Mouse (Mus musculus) T-helper 2 cell (primary cell): ENCODE measurements at regions not wholly inside any gene's neighbourhood (a gene's known extent, or its start where the extent isn't known, plus 50 kb on each side); places are given as distances from the start of the nearest gene placed in this dataset.

Experiments
- in situ Hi-C: fragments of 300-600 bp; cut with MboI, MseI; formaldehyde crosslinking; loops from one replicate; pipeline ENCODE4 v1.15.1; 2025; ENCODE audit warnings: high pct_unique_total_duplicates

DNA sequence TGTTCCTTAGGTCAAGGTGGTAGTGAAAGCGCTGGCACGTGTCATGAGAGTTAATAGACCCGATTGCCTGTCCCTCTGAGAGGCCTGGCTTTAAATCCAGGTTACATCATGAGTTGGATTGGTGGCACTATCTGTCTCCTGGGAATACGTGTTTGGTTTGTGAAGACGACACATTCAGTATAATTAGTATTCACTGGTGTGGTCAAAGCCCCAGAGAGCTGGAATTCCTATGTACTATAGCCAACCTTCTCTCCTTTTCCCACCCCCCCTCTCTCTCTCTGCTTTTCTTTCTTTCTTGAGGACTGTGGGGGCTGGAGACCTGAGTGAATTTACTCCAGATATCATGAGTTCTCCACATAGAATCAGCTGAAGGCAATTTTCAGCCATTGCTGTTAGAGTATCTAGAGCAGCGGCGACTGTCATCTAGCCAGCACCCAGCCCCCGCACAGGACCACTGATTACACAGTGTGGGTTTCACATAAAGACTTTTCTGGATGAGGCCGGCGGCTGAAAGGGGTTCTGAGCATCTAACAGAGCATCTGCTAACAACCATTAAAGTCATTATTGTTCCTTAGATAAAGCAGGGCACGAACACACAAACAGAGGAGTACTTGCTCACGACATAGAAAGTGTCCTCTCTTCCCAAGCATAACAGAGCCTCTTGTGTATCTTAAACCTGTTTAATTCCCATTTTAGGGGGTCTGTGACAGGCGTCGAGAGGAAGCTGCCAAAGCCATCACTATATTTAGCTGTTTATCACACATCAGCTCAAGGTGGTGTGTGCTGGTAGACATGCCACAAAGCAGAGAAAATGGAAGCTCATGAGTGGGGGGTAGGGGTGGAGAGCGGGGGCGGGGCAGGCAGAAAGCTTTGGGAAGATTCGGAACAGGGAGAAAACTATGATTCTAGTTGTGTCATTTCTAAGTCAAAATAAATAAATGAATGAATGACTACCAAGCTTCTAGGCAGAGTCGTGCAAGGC is 272.9 kb upstream of the Atp11b start:
- in situ Hi-C loops = loop anchor here (10.0 to 25.0 kb wide), 2 partner anchors 826 to 1644 kb away; partner anchors contain the start of genes Ccdc39 and Sox2

- in situ Hi-C loops = loop anchor here (10.0 to 25.0 kb wide), 2 partner anchors 827 to 1645 kb away; partner anchors contain the start of genes Ccdc39 and Sox2
Observed at GRCm38 (mm10) chr3:35481841-35482240, 272.1 kb upstream of the Atp11b start.

DNA sequence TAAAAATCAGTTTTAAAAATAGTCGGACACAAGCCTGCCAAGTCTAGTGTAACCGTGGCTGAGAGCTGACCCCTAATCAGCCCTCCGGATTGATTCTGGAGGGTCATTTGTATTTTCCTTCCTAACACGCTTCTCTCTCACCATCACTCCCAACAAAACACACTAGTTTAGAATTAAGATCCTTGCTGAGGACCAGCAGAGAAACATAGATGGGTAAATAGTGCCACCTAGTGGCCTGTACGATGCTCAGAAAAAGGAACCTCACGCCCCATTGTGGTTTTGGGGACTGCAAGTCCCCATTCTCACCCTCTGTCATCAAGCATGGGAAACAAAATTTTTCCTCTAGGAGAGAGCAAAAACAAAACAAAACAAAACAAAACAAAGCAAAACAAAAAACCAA is 271.6 kb upstream of the Atp11b start:
- in situ Hi-C loops = loop anchor here (10.0 to 25.0 kb wide), 2 partner anchors 827 to 1645 kb away; partner anchors contain the start of genes Ccdc39 and Sox2

DNA sequence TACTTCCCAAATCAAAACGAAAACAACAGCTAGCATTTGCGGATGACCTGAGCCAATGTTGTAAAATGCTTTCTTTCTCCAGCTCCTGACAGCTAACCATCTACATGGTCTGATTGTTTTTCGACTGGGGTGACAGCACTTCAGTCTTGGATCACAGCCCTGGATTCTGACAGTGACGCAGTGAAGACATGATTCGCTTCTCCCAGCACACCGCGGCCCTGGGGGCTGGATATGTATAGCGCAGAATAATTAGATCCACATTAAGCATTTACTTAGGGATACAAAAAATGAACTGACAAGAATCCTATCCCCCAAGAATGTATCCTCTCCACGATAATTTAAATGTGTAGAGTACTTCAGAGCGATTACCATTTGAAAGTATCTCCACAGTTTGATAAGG is 271.1 kb upstream of the Atp11b start:
- in situ Hi-C loops = loop anchor here (10.0 to 25.0 kb wide), 2 partner anchors 828 to 1645 kb away; partner anchors contain the start of genes Ccdc39 and Sox2

GRCm38 (mm10) chr3:35496027-35496824 is 257.7 kb upstream of the Atp11b start:
- in situ Hi-C loops = loop anchor here (25.0 kb wide), 1 partner anchor 1659 kb away; the partner anchor contains the start of gene Ccdc39

GRCm38 (mm10) chr3:35510314-35510713 is 243.6 kb upstream of the Atp11b start:
- in situ Hi-C loops = no loop called here

- in situ Hi-C loops = no loop called here
Observed at GRCm38 (mm10) chr3:35516517-35516916, 237.4 kb upstream of the Atp11b start.

DNA sequence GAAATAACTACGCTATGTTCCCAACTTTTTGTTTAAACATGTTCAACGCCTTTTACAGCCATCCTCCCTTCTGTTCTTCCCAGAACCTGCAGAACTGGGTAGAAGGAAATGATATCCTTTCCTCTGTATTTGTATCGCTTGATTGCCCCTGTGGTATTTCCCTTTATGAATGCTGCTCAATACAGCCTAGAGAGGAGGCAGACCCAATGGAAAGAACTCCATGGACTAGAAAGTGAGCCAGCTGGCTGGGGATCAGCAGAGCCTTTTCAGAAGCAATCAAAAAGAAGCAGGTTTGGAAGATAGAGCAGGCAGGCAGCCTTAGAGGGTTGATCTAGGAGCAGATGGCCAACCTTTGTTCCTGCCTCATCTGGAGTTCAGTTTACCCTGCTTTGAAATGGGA is 233.8 kb upstream of the Atp11b start:
- in situ Hi-C loops = no loop called here

DNA sequence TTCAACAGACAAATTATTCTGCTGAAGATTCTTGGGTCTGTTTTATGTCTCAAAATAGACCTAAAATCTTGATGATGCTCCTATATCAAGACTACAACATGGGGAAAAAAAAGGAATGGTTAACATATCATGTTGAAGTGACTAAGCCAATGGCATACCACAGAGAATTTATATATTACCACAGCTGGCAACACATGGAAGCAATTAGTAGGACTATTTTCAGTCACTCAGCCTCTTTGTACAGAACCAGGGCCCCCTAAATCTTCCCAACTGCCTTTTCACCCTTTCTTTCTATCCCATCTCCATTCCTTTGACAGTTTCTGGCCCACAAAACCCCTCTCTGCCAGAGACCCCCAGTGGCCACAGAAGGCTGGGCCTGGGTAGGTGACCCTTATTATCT is 206.2 kb upstream of the Atp11b start:
- in situ Hi-C loops = no loop called here

DNA sequence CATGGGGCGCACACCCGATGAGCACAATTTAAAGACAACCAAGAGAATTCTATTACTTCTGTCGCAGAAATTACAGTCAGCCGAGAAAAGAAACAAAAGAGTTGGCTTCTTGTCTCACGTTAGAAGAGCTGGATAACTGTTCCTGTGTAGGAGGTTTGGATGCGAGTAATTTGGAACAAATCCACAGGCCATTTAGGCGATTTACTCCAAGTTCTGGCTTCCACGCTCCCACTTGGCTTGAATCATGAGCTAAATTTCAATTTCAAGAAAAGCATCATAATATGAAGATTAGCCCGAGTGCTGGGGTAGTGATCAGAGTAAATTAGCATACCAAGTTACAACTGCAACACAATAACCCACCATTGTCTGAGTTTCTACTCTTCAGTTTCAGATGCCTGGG is 202.1 kb upstream of the Atp11b start:
- in situ Hi-C loops = no loop called here

DNA sequence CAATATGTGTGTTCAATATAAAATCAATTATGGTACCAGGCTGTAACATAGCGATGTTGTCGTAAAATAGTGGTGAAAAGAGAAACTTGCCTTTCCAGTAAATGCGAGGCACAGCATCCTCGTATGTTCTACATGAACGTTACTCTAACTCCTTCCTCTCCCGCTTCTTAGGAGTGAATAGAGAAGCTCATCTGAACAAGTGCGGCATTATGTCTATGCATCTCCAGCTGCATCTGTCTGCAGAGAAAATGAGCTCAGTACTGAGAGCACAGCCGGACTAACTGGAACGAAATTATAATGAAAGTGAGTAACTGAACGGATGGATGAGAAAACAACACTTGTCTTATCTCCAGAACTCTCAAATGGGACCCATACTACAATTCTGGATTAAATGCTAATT is 193.5 kb upstream of the Atp11b start:
- in situ Hi-C loops = no loop called here

DNA sequence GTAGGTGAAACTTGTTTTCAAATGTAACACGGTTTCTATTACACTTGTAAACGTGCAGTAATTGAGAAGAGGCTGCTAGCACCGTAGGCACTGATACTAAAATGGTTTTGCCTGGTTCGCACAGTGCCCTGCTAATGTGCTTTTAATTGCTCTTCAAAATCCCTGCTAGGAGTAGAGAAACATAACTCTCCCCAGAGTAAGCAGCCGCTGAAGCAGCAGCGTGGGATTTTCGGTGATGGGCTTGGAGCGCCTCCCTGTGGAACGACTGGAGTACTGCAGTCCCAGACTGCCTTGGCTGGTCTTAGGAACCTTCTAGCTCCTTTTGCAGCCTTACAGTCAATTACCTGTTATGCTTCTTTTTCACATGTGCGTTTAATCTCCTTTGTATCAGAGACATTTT is 179.5 kb upstream of the Atp11b start:
- in situ Hi-C loops = no loop called here
